Mouse (Mus musculus) forebrain, postnatal 0 days (tissue): ENCODE data around the gene Itgb1. TPM values are rescaled to one million over a fixed set of nuclear protein-coding genes. Genes with fewer than 3 reads are reported as not detected.

Experiments used
- ATAC-seq: fragments of 200-750 bp; cut with Nextera tagmentation; 2 replicates; pipeline ENCODE4 v1.8.0; 2017; ENCODE audit warnings: mild to moderate bottlenecking, moderate library complexity
- DNase-seq: peaks from one replicate; pipeline ENCODE4 v3.0.0-alpha.2; 2015
- H3K27ac ChIP-seq: fragments of 300-500 bp; sonication (generic); 2 replicates; pipeline ENCODE4 v1.5.1; 2014; ENCODE audit warnings: low read depth, mild to moderate bottlenecking, antibody characterized with exemption, low read length, moderate library complexity, mixed read lengths
- H3K27me3 ChIP-seq: fragments of 300-500 bp; sonication (generic); 2 replicates; pipeline ENCODE4 v1.6.1; 2014; ENCODE audit warnings: mild to moderate bottlenecking, low read length, mixed read lengths; ENCODE audit not compliant: insufficient read depth
- H3K36me3 ChIP-seq: fragments of 300-500 bp; sonication (generic); 2 replicates; pipeline ENCODE4 v1.6.1; 2014; ENCODE audit warnings: mild to moderate bottlenecking, moderate library complexity; ENCODE audit not compliant: insufficient read depth
- H3K4me1 ChIP-seq: fragments of 300-500 bp; sonication (generic); 2 replicates; pipeline ENCODE4 v1.6.1; 2014; ENCODE audit warnings: antibody characterized with exemption; ENCODE audit not compliant: insufficient read depth
- H3K4me2 ChIP-seq: fragments of 300-500 bp; sonication (generic); 2 replicates; pipeline ENCODE4 v1.6.1; 2014; ENCODE audit warnings: low read depth, mild to moderate bottlenecking, moderate library complexity
- H3K4me3 ChIP-seq: fragments of 300-500 bp; sonication (generic); 2 replicates; pipeline ENCODE4 v1.5.1; 2014; ENCODE audit warnings: low read depth, low read length, mixed read lengths
- H3K9ac ChIP-seq: fragments of 300-500 bp; sonication (generic); 2 replicates; pipeline ENCODE4 v1.6.1; 2014; ENCODE audit warnings: mild to moderate bottlenecking
- H3K9me3 ChIP-seq: fragments of 300-500 bp; sonication (generic); 2 replicates; pipeline ENCODE4 v1.6.1; 2016; ENCODE audit warnings: low read length
- CTCF ChIP-seq: sonication (generic); IDR thresholded peaks from 2 replicates; pipeline ENCODE4 v1.5.1; 2016; ENCODE audit warnings: antibody characterized with exemption, control low read depth, low read depth
- WGBS: fragments of 180-500 bp; shearing (Covaris S2); extraction: QIAGEN DNeasy Blood & Tissue Kit; methylation state at CpG from one replicate; pipeline ENCODE4 v1.1.7; 2014; 5-methylcytosine and 5-hydroxymethylcytosine counted together
- polyA plus RNA-seq: library from polyadenylated mRNA; unstranded; fragments of >200 nt; fragmentation: Nextera tagmentation; extraction: Ambion mirVana; gene quantifications from 2 replicates; pipeline ENCODE4 v1.2.1, GENCODE M21; 2015
- total RNA-seq: library from RNA; depleted of rRNA; stranded (reverse); fragments of >200 nt; gene quantifications from 2 replicates; pipeline ENCODE4 v1.2.3, GENCODE M21; 2014

Gene Itgb1
- total and polyA plus RNA-seq, 2 experiments from 2014 or later = 61.5 to 82.3 TPM

- TF ChIP-seq CTCF = peak; percentile 82
- DNase-seq (peak; percentile 80), ATAC-seq (no peak)
- Histone ChIP-seq H3K36me3 (no peaks in the 10 kb centered on the region), H3K9ac (no peak overlapping the region), H3K27ac (no peak overlapping the region), H3K4me2 (no peak overlapping the region), H3K9me3 (no peaks in the 10 kb centered on the region), H3K4me3 (no peak overlapping the region), H3K4me1 (peaks cover 5% of the 10 kb centered on the region; the same call in 1 of the 2 replicates), H3K27me3 (no peaks in the 10 kb centered on the region)
- WGBS = 40% methylated on average over 6 of the region's 6 CpGs
Observed at GRCm38 (mm10) chr8:128652399-128653109, 32.9 kb upstream of the Itgb1 start.

GRCm38 (mm10) chr8:128653642-128654364 is 31.7 kb upstream of the Itgb1 start:
- Histone ChIP-seq H3K4me1 (peaks cover 5% of the 10 kb centered on the region; the same call in 1 of the 2 replicates), H3K9ac (peak overlapping the region; percentile 39; the same call in 1 of the 2 replicates), H3K4me3 (no peak overlapping the region), H3K36me3 (no peaks in the 10 kb centered on the region), H3K4me2 (peak overlapping the region; percentile 64), H3K27ac (no peak overlapping the region; the same call in 1 of the 2 replicates), H3K9me3 (no peaks in the 10 kb centered on the region), H3K27me3 (no peaks in the 10 kb centered on the region)
- DNase-seq (no peak), ATAC-seq (no peak)
- TF ChIP-seq CTCF = no peak
- WGBS = 21% methylated on average over 5 of the region's 5 CpGs

- WGBS = 2% methylated on average over 16 of the region's 16 CpGs
- no peaks in the 10 kb centered on the region for H3K27me3 ChIP-seq
- peak overlapping the region; percentile 39 for H3K9ac ChIP-seq
- H3K4me3 ChIP-seq = peak overlapping the region; percentile 27
- H3K27ac ChIP-seq = peak overlapping the region; percentile 62
- ATAC-seq (peak; percentile 92), DNase-seq (peak; percentile 68)
- H3K36me3 ChIP-seq = no peaks in the 10 kb centered on the region
- peak overlapping the region; percentile 64 for H3K4me2 ChIP-seq
- H3K4me1 ChIP-seq = peaks cover 5% of the 10 kb centered on the region; the same call in 1 of the 2 replicates
- H3K9me3 ChIP-seq = no peaks in the 10 kb centered on the region
- TF ChIP-seq CTCF = no peak
Observed at GRCm38 (mm10) chr8:128654365-128655099, 30.9 kb upstream of the Itgb1 start.

GRCm38 (mm10) chr8:128662144-128662543 is 23.3 kb upstream of the Itgb1 start:
- Histone ChIP-seq H3K27me3 (no peaks in the 10 kb centered on the region), H3K4me1 (no peaks in the 10 kb centered on the region), H3K9ac (no peak overlapping the region), H3K4me3 (no peak overlapping the region), H3K9me3 (no peaks in the 10 kb centered on the region), H3K27ac (no peak overlapping the region), H3K36me3 (no peaks in the 10 kb centered on the region), H3K4me2 (no peak overlapping the region)
- no peak for ATAC-seq
- no peak for TF ChIP-seq CTCF
- WGBS = 69% methylated on average over 3 of the region's 3 CpGs
- no peak for DNase-seq

DNA sequence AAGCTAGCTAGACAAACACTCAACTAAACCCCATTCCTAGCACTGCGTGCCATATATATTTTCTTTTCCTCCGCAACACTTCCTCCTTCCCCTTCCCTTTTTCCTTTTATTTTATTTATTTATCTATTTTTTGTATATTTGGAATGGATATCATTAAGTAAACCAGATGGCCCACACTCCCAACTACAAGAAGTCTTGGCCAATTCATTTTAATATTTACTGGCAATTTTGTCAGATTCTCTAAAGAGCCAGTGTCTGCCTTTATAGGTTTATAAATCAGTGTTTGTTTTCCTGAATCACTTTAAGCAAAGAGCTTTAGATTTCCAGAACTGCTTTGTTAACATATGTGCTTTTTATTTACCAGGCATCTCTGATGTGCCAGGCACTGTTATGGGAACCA is 22.8 kb upstream of the Itgb1 start:
- Histone ChIP-seq H3K4me1 (no peaks in the 10 kb centered on the region), H3K27ac (no peak overlapping the region), H3K4me3 (no peak overlapping the region), H3K27me3 (no peaks in the 10 kb centered on the region), H3K9ac (no peak overlapping the region), H3K4me2 (no peak overlapping the region), H3K9me3 (no peaks in the 10 kb centered on the region), H3K36me3 (no peaks in the 10 kb centered on the region)
- no peak for TF ChIP-seq CTCF
- DNase-seq (no peak), ATAC-seq (no peak)
- 83% methylated on average over 2 of the region's 2 CpGs for WGBS

- Histone ChIP-seq H3K36me3 (no peaks in the 10 kb centered on the region), H3K27ac (no peak overlapping the region), H3K4me1 (no peaks in the 10 kb centered on the region), H3K27me3 (no peaks in the 10 kb centered on the region), H3K4me3 (no peak overlapping the region), H3K9me3 (no peaks in the 10 kb centered on the region), H3K4me2 (no peak overlapping the region), H3K9ac (no peak overlapping the region)
- ATAC-seq = no peak
- TF ChIP-seq CTCF = no peak
- 69% methylated on average over 2 of the region's 2 CpGs for WGBS
- DNase-seq = no peak
Observed at GRCm38 (mm10) chr8:128663106-128663505, 22.3 kb upstream of the Itgb1 start.
